Mouse (Mus musculus): ENCODE measurements around the gene Agap1.

- TF ChIP-seq CTCF (IDR thresholded peaks at IDR 0.05; ENCODE audit: borderline replicate concordance, extremely low read depth, insufficient read depth, insufficient read length) = peak; percentile 73; the same call in 1 of the 2 replicates
- no peak for TF ChIP-seq POLR2A (IDR thresholded peaks at IDR 0.05; ENCODE audit: borderline replicate concordance, extremely low read depth, insufficient read depth, insufficient read length, poor library complexity, severe bottlenecking)
Measured at GRCm38 (mm10) chr1:89525825-89526224, 71.2 kb downstream of the Agap1 start.

All from brain, embryonic 14.5 days (tissue).